Mouse (Mus musculus): ENCODE data around the gene Cmc1.
A peak's percentile ranks its signal among the peaks of the same experiment; 100 is the strongest.

Cmc1 gene

DNA sequence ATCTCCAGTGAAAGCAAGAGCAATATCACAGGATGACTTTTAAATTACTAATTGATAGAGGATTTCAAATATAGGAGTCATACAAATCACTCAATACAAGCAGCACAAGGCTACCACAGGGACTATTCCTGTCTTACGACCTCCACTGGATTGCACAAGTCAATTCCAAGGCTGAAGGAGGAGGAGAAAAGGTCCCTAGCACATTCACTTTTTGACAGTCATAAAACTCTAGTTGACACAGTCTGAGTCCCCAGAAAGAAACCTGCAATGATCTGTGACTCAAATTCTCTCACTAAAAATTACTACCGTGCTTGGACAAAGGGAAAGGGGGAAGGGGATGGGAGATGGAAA lies 39.6 kb downstream of the Cmc1 start:
- DNase-seq (ENCODE audit: low read depth): no peak

DNA sequence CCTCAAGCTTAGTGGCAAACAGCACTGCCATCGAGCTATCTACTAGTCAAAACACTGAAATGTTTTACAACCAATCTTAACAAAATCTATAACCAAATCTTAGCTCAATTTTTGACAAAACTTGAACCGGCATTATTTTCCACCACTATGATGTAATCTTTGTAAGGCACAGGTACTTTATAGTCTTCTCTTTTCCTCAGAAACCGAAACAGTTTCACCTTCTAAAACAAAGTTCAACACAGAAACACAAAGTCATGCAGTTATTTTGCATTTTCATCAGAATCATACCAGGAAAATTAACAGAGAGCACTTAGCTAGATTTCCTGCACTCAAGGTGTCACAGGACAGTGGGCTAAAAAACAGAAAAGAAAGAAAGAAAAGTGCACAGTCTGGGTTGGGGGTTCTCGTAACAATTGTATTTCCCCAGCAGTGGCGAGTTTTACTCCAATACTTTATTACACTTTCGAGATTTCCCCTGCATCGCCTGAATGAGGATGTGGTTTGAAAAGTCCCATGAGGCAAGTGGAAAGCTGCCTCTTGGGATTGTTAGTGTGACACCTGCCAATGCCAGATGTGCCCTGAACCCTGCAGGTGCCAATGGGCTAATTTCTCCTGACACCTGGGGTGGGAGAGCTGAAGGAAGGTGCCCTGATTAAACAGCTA lies 40.1 kb downstream of the Cmc1 start:
- peak; percentile 53 for DNase-seq (ENCODE audit: low read depth)

GRCm38 (mm10) chr9:118108527-118109011 lies 41.4 kb downstream of the Cmc1 start:
- DNase-seq (ENCODE audit: low read depth): no peak

DNA sequence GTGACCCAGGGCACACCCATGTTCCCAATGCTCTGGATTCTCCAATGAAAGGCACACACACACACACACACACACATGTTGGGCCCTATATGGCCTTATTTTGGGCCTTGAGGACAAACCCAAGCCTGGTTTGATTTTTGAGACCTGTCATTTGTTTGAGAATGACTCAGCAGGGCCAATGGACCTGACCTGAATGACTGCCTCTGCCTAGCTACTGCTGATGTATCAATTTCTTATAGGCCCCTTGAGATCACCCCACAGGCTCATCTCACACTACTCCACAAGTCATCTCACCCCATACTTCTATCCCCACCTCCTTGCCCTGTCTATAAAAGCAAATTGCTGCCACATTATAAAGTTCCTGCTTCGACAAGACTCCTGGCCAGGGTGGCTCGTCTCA lies 48.2 kb downstream of the Cmc1 start:
- peak; percentile 26 for DNase-seq (ENCODE audit: low read depth)

DNA sequence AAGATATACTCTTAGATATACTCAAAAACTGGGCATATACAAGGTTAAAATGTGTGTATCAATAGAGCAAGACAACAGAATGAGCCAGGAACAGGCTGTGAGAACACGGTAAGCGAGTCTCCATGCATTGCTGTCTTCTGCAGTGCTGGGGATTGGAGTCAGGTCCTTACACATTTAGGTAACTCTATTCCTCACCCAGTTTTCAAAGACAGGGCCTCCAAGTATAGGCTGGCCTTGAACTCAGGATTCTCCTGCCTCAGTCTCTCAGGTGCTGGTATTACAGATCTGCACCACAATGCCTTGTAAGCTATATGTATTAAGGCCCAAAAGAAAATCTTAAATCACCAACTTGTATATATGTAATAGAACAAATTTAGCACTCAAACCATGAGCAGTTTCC lies 49.5 kb downstream of the Cmc1 start:
- DNase-seq (ENCODE audit: low read depth): no peak

DNA sequence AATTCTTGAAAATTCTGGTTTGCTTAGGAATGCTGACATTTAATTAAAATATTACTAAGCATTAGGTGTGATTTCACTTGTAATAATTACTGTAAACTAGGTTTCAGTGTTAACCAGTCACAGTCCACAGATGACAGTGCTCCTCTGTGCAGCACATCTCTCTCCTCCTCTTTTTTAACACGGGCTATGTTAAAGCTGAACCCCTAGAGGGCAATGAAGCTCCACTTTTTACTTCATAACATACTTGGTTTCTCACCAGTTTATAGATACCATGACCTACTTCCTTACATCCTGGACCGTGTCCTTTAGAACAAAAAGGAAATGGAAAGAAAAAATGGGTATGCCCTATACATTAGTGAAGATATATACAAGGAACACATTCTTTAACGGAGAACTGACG lies 50.6 kb downstream of the Cmc1 start:
- peak; percentile 64 for DNase-seq (ENCODE audit: low read depth)

DNA sequence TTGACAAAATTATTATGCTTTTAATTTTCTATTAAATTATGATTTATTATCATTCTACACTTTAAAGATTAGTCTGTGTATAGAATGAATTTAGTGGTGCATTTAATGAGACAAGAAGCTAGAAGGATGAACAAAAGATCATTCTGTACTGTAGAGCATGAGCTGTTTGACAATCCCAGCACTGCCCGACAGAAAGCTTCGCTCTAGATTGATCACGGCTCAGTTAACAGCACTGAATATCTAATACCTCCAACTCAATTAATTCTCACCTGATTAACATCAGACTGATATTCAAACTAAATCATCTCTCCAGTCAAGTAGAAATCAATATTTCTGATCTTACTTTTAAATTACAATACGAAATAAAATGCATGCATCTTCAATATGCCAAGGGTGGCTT lies 66.1 kb downstream of the Cmc1 start:
- no peak for DNase-seq (ENCODE audit: low read depth)

- peak; percentile 35 for DNase-seq (ENCODE audit: low read depth)
Observed at GRCm38 (mm10) chr9:118082575-118083431, 67.2 kb downstream of the Cmc1 start.

DNA sequence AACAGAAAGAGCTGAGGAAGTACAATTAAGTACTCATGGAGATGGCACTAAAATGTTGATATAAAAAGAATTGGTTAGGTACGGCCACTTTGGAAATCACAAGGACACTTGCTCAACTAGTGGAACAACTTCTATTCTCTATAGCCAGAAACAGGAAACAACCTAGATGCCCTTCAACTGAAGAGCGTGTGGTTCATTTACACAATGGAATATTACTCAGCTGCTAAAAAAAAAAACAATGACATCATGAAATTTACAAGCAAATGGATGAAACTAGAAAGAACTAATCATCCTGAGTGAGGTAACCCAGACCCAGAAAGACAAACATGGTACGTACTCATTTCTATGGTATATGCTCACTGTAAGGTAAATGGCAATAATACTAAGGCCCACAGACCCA lies 76.6 kb downstream of the Cmc1 start:
- DNase-seq (ENCODE audit: low read depth): no peak

- no peak for DNase-seq (ENCODE audit: low read depth)
Observed at GRCm38 (mm10) chr9:118072101-118072500, 77.9 kb downstream of the Cmc1 start.

DNA sequence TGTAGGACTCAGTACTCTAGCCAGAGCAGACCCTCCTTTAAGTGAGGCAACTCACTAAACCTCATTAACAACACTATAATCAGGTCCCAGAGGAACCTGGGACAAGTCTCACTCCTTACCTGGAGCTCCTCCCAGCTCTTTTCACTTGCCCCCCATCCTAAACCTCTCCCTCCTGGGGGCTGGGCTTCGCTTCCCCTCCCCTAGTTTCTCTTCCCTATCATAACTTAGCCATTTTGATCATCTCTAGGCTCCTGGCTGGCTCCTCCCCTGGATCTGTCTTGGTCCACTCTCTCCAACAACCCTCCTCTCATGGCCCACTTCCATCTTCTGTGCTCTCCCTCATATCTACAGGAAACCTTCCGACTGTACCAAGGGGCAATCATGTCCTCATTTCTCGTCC lies 78.6 kb downstream of the Cmc1 start:
- no peak for DNase-seq (ENCODE audit: low read depth)

DNA sequence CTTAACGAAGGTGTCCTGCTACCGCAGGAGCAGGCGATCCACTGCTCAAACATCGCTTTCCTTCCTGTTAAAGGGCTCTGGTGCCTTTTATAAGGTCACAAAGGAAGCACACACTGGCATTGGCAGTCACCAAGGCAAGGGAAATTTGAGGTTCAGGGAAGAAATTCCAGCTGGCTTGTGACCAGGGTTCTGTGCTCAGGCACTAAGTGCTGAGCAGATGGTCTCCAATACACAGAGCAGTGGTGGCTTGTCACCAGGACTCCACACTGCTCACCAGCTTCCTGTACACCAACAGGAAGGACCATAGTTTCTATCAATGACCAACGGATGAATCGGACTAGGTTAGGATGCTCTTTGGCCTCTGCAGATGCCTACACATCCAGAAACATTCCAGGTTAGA lies 79.5 kb downstream of the Cmc1 start:
- DNase-seq (ENCODE audit: low read depth): no peak

GRCm38 (mm10) chr9:118059101-118059500 lies 90.9 kb downstream of the Cmc1 start:
- DNase-seq (ENCODE audit: low read depth): no peak

DNA sequence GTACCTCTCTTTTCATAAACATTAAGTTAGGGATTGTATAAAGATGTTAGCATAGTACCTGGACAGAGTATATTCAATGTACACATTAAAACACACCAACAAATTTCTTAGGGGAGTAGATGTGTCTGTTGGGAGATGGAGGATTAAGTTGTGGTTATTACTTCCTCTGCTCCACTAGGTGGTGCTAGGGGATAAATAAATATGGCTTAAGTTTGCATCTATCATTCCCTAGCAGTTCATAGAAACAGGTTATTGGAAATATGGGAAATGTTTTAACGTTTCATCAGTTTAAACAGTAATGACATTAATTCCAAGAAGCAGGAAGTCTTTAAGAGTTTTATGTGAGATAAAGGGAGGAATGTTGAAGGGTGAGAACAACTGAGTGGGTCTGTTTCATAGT lies 96.7 kb downstream of the Cmc1 start:
- DNase-seq (ENCODE audit: low read depth): peak; percentile 68

GRCm38 (mm10) chr9:118045011-118045533 lies 104.9 kb downstream of the Cmc1 start:
- DNase-seq (ENCODE audit: low read depth): no peak

GRCm38 (mm10) chr9:118043581-118043980 lies 106.4 kb downstream of the Cmc1 start:
- no peak for DNase-seq (ENCODE audit: low read depth)

DNA sequence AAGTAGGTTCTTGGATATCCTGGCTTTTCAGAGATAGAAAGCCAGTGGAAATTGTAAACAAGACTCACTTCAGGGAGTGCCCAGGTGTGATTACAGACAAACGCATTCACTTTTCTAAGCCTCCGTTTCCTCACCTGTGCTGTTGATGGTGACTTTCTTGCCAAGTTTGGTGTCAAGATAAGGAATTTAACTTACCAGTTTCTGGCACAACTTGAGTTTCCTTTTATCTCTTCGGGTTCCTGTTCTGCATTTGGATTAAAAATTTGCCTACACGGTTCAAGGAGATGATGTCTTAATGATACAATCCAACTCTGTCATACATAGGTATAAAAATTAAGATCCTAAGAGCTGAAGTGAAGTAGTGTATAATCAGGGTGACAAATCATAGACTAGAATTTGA lies 107.2 kb downstream of the Cmc1 start:
- no peak for DNase-seq (ENCODE audit: low read depth)

GRCm38 (mm10) chr9:118041646-118042045 lies 108.3 kb downstream of the Cmc1 start:
- DNase-seq (ENCODE audit: low read depth): no peak

DNA sequence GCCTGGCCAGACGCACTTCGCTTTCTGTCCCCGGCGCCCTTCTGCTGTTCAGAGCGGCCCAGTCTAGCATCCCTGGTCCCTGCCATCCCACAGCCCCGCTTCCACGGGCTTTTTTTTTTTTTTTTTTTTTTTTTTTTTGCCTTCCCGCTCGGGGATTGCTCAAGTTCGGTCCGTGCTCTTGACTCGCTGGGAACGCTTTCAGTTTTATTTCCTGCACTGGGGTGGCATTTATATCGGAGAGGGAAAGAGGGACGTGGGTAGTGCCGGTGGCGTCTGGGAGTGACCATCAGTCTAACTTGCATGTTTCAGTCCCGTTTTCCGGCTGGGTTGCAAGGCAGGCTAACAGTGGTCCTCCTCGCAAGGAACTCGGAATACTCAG lies 109.0 kb downstream of the Cmc1 start:
- DNase-seq (ENCODE audit: low read depth): no peak

DNA sequence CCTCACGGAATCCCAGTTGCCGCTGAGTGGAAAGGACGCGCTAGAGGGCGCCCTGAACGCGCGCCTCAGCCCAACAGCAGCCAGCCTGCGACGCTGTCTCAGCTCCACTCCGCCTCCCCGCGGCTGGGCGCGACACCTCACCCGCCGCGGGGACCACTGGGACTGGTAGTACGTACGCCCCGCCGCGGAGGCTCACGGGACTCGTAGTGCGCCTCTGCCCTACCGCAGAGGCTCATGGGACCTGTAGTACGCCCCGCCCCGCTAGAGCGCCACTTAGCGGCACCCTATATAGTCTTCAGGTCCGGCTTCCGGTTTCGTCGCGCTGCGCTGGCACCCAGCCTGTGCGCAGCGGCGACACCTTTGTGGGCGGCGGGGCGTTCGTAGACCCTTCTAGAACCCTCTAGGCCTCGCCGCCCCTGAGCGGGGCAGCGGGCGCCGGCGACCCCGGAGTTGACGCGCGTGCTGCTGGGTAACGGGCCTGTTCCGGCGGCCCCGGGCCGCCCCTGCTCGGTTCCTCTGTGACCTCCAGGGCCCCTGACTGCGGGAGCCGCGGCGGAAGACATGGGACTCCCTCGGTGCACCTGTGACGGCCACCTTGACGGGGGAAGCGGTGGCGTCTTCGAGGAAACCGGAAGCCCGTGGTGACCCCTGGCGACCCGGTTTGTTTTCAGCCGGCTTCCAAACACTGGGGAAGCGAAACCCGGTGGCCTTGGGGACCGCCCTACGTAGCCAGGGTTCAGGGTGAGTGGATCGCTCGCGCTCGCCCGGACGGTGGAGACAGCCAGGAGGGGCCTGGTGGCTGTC lies 109.6 kb downstream of the Cmc1 start, which contains the start of gene Azi2:
Azi2 (plus strand) TSS at position 282 of the 804 bp plus-strand sequence.
- peak; percentile 98 for DNase-seq (ENCODE audit: low read depth)

- no peak for DNase-seq (ENCODE audit: low read depth)
Observed at GRCm38 (mm10) chr9:118034990-118035389, 115.0 kb downstream of the Cmc1 start.

DNA sequence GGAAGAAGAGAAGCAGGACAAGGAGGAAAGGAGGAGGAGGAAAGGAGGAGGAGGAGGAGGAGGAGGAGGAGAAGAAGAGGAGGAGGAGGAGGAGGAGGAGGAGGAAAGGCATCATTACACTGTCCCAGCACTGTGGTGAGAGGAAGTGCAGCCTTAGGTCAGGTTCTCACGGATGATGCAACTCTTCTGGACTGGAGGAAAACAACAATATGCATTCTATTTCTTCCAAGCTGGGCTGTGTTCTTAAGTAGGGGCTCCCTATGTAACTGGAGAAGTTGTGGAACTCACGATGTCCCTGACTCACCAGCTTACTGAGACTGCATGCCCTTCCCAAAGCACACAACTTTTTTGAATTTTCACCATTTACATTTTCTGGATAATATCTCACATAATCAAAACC lies 118.3 kb downstream of the Cmc1 start:
- no peak for DNase-seq (ENCODE audit: low read depth)
